Mouse (Mus musculus): ENCODE measurements around the gene Hhatl. TPM values are rescaled to one million over a fixed set of nuclear protein-coding genes. Genes with fewer than 3 reads are reported as not detected.

The Hhatl gene
- polyA plus RNA-seq, 1 experiment from 2014 or later: 1.5 TPM

DNA sequence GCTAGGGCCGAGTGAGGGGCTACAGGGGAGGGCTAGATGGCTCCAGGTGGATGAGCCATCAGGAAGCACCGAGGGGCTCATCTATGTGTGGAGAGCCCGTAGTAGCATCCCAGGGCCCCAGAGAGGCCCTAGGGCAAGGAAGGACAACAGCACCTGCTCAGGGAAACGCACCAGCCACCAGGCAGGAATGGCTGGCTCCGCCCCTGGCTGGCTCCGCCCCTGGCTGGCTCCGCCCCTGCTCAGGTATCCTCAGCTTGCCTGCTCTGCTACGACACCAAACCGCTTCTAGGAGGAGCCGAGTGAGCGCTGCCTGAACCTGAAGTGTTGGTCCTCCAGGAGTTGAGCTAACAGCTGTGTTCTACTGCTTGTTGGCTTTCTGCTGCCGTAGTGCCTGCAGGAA lies 5.4 kb upstream of the Hhatl start:
- Histone ChIP-seq H3K4me2 (replicated peaks; ENCODE audit: low read depth) (no peak overlapping the region), H3K27me3 (ENCODE audit: control insufficient read depth, insufficient read depth, low read length) (no peaks in the 10 kb centered on the region), H3K4me3 (ENCODE audit: low read depth, low read length) (no peak overlapping the region), H3K4me1 (replicated peaks; ENCODE audit: control insufficient read depth, insufficient read depth) (0 out of 2 replicates have a peak, but pooled peaks cover 2% of the 10 kb centered on the region), H3K27ac (replicated peaks) (no peak overlapping the region), H3K9ac (ENCODE audit: low read length) (no peak overlapping the region), H3K36me3 (ENCODE audit: control insufficient read depth, insufficient read depth, low read length) (no peaks in the 10 kb centered on the region), H3K9me3 (ENCODE audit: control insufficient read depth, low read length) (no peaks in the 10 kb centered on the region)
- ATAC-seq (ENCODE audit: low FRiP score, low TSS enrichment) (peak; percentile 75), DNase-seq (ENCODE audit: low spot score) (peak; percentile 91)
- 8% methylated on average over 12 of the region's 12 CpGs for WGBS
- TF ChIP-seq CTCF (IDR thresholded peaks at IDR 0.05; ENCODE audit: low read depth) (no peak), EP300 (optimal IDR thresholded peaks at IDR 0.05) (no peak)

DNA sequence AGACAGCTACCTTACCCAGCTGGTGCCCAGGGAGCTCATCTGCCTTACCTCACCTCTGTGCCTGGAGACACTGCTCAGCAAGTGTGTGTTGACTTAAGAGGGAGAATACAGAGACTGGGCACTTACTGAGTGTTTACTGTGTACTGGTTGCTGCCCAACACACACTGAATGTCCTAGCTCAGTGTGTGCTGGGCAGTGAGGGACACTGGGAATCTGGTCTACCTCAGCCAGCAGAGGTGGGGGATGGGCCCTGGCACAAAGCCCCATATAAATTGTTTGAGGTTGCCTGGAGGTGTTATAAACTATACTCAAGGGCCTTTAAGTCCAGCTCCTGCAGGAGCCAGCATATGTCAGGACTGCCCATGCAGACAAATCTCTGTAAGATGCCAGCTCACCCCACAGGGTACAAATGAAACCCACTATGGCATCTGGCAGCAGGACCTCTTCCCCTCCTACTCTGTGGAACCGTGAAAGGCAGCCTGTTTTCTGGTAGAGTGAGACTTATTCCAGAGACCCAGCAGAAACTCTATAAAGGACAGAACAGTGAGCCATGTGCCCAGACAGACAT lies 2.7 kb upstream of the Hhatl start:
- Histone ChIP-seq H3K9ac (ENCODE audit: low read length) (no peak overlapping the region), H3K4me2 (replicated peaks; ENCODE audit: low read depth) (no peak overlapping the region), H3K27me3 (ENCODE audit: control insufficient read depth, insufficient read depth, low read length) (no peaks in the 10 kb centered on the region), H3K4me3 (ENCODE audit: low read depth, low read length) (no peak overlapping the region), H3K9me3 (ENCODE audit: control insufficient read depth, low read length) (no peaks in the 10 kb centered on the region), H3K36me3 (ENCODE audit: control insufficient read depth, insufficient read depth, low read length) (no peaks in the 10 kb centered on the region), H3K4me1 (replicated peaks; ENCODE audit: control insufficient read depth, insufficient read depth) (0 out of 2 replicates have a peak, but pooled peaks cover 2% of the 10 kb centered on the region), H3K27ac (replicated peaks) (no peak overlapping the region; the same call in 1 of the 2 replicates)
- WGBS: 54% methylated on average over 1 of the region's 1 CpGs
- TF ChIP-seq EP300 (optimal IDR thresholded peaks at IDR 0.05) (no peak), CTCF (IDR thresholded peaks at IDR 0.05; ENCODE audit: low read depth) (no peak)
- ATAC-seq (ENCODE audit: low FRiP score, low TSS enrichment): peak; percentile 36; the same call in 1 of the 2 replicates
- DNase-seq (ENCODE audit: low spot score): no peak

DNA sequence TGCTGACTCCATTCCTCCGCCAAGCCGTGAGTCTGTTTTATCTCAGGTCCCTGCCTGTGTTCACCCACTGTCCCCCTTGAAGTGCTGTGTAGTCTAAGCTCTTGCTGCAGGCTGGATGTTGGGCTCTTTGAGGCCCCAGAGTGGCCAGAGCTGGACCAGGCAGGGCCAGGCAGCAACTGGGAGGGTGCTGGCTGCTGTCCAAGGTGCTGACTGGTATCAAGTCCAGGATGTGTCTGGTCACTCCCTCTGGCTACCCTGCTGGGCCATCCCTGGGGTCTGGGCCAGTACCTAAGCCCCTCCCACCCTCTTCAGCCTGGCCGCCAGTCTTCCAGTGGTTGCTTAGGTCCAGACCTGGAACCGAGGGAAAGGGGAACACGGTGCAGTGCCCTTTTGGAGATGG lies 1.1 kb downstream of the Hhatl start:
- Histone ChIP-seq H3K9me3 (ENCODE audit: control insufficient read depth, low read length) (no peaks in the 10 kb centered on the region), H3K4me3 (ENCODE audit: low read depth, low read length) (no peak overlapping the region), H3K4me2 (replicated peaks; ENCODE audit: low read depth) (peak overlapping the region; percentile 8; the same call in 1 of the 2 replicates), H3K36me3 (ENCODE audit: control insufficient read depth, insufficient read depth, low read length) (no peaks in the 10 kb centered on the region), H3K4me1 (replicated peaks; ENCODE audit: control insufficient read depth, insufficient read depth) (no peaks in the 10 kb centered on the region), H3K27me3 (ENCODE audit: control insufficient read depth, insufficient read depth, low read length) (no peaks in the 10 kb centered on the region), H3K9ac (ENCODE audit: low read length) (no peak overlapping the region), H3K27ac (replicated peaks) (peak overlapping the region; percentile 30; the same call in 1 of the 2 replicates)
- TF ChIP-seq CTCF (IDR thresholded peaks at IDR 0.05; ENCODE audit: low read depth) (0 out of 2 replicates have a peak, but pooled peaks have one; percentile 3), EP300 (optimal IDR thresholded peaks at IDR 0.05) (no peak)
- 11% methylated on average over 5 of the region's 5 CpGs for WGBS
- DNase-seq (ENCODE audit: low spot score): peak; percentile 77
- peak; percentile 43; the same call in 1 of the 2 replicates for ATAC-seq (ENCODE audit: low FRiP score, low TSS enrichment)

DNA sequence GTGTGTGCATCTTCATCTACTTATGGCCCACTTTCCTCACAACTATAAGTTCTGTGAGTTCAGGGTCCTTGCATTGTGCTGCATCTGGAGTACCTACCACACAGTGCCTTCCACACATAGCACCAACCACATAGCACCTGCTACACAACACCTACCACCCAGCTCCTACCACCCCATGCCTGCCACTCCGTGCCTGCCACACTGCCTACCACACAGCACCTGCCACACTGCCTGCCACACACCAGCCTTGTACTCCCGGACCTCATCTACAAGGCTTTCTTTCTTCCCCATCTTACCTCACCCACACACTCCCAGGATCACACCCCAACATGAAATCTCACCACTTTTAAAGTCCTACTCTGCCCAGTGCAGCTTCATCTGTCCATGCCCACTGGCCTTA lies 5.9 kb downstream of the Hhatl start:
- Histone ChIP-seq H3K27me3 (ENCODE audit: control insufficient read depth, insufficient read depth, low read length) (no peaks in the 10 kb centered on the region), H3K4me1 (replicated peaks; ENCODE audit: control insufficient read depth, insufficient read depth) (no peaks in the 10 kb centered on the region), H3K36me3 (ENCODE audit: control insufficient read depth, insufficient read depth, low read length) (no peaks in the 10 kb centered on the region), H3K27ac (replicated peaks) (no peak overlapping the region), H3K9me3 (ENCODE audit: control insufficient read depth, low read length) (no peaks in the 10 kb centered on the region), H3K4me2 (replicated peaks; ENCODE audit: low read depth) (no peak overlapping the region), H3K9ac (ENCODE audit: low read length) (no peak overlapping the region), H3K4me3 (ENCODE audit: low read depth, low read length) (no peak overlapping the region)
- ATAC-seq (ENCODE audit: low FRiP score, low TSS enrichment) (no peak), DNase-seq (ENCODE audit: low spot score) (no peak)
- 73% methylated on average over 2 of the region's 2 CpGs for WGBS
- TF ChIP-seq EP300 (optimal IDR thresholded peaks at IDR 0.05) (no peak), CTCF (IDR thresholded peaks at IDR 0.05; ENCODE audit: low read depth) (no peak)

DNA sequence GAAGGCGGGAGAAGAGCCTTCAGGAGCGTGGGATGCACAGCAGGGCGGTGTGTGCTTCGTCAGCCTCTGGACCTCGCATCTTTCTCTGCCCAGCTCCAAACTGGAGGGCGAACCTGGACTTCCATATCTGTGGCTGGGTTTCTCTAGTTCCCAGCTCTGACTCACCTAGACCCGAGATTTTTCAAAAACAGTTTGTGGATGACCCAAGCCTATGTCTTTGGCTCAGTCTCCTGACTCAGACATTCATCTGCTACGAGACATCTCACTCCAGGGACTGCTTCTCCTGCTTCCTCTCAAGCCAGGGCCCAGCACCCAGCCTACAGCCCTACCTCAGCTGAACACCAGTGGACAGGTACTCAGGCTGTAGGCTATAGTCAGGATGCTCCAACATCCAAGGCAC lies 7.0 kb downstream of the Hhatl start:
- ATAC-seq (ENCODE audit: low FRiP score, low TSS enrichment) (no peak), DNase-seq (ENCODE audit: low spot score) (no peak)
- Histone ChIP-seq H3K4me2 (replicated peaks; ENCODE audit: low read depth) (no peak overlapping the region), H3K9ac (ENCODE audit: low read length) (no peak overlapping the region), H3K36me3 (ENCODE audit: control insufficient read depth, insufficient read depth, low read length) (no peaks in the 10 kb centered on the region), H3K27me3 (ENCODE audit: control insufficient read depth, insufficient read depth, low read length) (no peaks in the 10 kb centered on the region), H3K27ac (replicated peaks) (no peak overlapping the region), H3K9me3 (ENCODE audit: control insufficient read depth, low read length) (no peaks in the 10 kb centered on the region), H3K4me3 (ENCODE audit: low read depth, low read length) (no peak overlapping the region), H3K4me1 (replicated peaks; ENCODE audit: control insufficient read depth, insufficient read depth) (no peaks in the 10 kb centered on the region)
- 86% methylated on average over 8 of the region's 8 CpGs for WGBS
- TF ChIP-seq CTCF (IDR thresholded peaks at IDR 0.05; ENCODE audit: low read depth) (no peak), EP300 (optimal IDR thresholded peaks at IDR 0.05) (no peak)

DNA sequence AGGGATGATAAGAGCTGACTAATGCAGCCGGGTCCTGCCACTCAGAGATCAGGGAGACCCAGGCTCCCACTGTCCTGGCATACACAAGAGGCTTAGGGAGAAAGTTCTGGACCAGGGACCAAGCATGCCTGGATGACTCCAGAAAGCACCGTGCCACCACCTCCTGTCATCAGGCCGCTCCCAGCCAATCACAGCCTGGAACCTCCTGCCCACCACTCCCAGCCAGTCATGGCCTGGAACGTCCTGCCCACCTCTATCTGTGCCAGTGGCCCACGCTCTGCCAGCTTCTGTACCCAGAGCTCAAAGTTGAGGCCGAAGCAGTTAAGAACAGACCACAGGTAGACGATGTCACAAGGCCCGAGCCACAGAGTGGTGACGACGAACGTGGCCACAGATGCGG lies 7.5 kb downstream of the Hhatl start:
- no peak for ATAC-seq (ENCODE audit: low FRiP score, low TSS enrichment)
- no peak for DNase-seq (ENCODE audit: low spot score)
- no peaks in the 10 kb centered on the region for H3K27me3 ChIP-seq (ENCODE audit: control insufficient read depth, insufficient read depth, low read length)
- no peak for TF ChIP-seq EP300 (optimal IDR thresholded peaks at IDR 0.05)
- no peak for TF ChIP-seq CTCF (IDR thresholded peaks at IDR 0.05; ENCODE audit: low read depth)
- H3K27ac ChIP-seq (replicated peaks): no peak overlapping the region
- no peak overlapping the region for H3K4me3 ChIP-seq (ENCODE audit: low read depth, low read length)
- H3K9ac ChIP-seq (ENCODE audit: low read length): no peak overlapping the region
- H3K9me3 ChIP-seq (ENCODE audit: control insufficient read depth, low read length): no peaks in the 10 kb centered on the region
- 82% methylated on average over 12 of the region's 12 CpGs for WGBS
- no peaks in the 10 kb centered on the region for H3K36me3 ChIP-seq (ENCODE audit: control insufficient read depth, insufficient read depth, low read length)
- H3K4me1 ChIP-seq (replicated peaks; ENCODE audit: control insufficient read depth, insufficient read depth): no peaks in the 10 kb centered on the region
- no peak overlapping the region for H3K4me2 ChIP-seq (replicated peaks; ENCODE audit: low read depth)
